24 mouse cellular contexts compared by ENCODE assay signal in the genomic region with DNA sequence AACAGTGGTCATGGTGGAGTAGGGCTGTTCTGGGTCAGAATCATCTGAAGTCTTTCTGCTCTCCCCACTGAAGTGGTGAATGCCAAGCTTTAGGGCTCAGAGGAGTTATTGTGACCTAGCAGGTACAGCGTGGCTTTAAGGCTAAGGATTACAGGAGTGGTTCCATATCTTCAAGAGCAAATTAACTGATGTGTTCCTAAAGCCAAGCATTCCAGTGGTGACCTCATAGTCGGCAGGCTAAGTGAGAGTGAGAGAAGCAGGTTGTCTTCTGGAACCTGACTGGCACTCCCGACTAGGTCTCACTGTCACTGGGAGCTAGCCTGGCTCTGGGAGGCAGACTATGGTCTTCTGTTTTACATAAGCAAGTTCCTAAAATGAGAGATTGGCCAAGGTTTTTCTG.
DNase-seq lines count a peak whose midpoint lies in the region; ATAC-seq and TF ChIP-seq lines count a peak whose summit lies in the region.
"Had no signal": no experiment of that assay in that cellular context is flagged by ENCODE, and none has a peak within 500 bp of the region (broad histone marks: within the 10 kb centered on the region; RNA-seq: fewer than 3 reads in every experiment).

No protein-coding gene starts in this region.

- no peaks in the 10 kb centered on the region for H3K27me3 ChIP-seq in lung, embryonic 14.5 days (ENCODE audit: insufficient read depth, low read length)
- no peaks in the 10 kb centered on the region for H3K27me3 ChIP-seq in lung, embryonic 16.5 days (ENCODE audit: control insufficient read depth, insufficient read depth, low read depth, low read length)
- H3K27me3 ChIP-seq: CH12.LX; embryonic facial prominence, embryonic 12.5 days; forebrain, embryonic 13.5 days; forebrain, embryonic 15.5 days; Patski had no signal

- no peaks in the 10 kb centered on the region for H3K36me3 ChIP-seq in lung, embryonic 14.5 days (ENCODE audit: insufficient read depth)
- no peaks in the 10 kb centered on the region for H3K36me3 ChIP-seq in lung, embryonic 16.5 days (ENCODE audit: control insufficient read depth, insufficient read depth, low read length)
- H3K36me3 ChIP-seq: embryonic facial prominence, embryonic 10.5 days; embryonic facial prominence, embryonic 12.5 days; forebrain, embryonic 15.5 days; G1E had no signal

- no peak overlapping the region for H3K4me3 ChIP-seq in lung, embryonic 14.5 days (ENCODE audit: low read depth, low read length)
- H3K4me3 ChIP-seq in lung, embryonic 16.5 days (ENCODE audit: low read length), result no peak overlapping the region
- H3K4me3 ChIP-seq: embryonic facial prominence, embryonic 10.5 days; embryonic facial prominence, embryonic 12.5 days; forebrain, embryonic 13.5 days; forebrain, embryonic 15.5 days had no signal

- H3K27ac ChIP-seq in lung, embryonic 14.5 days (ENCODE audit: low read depth), result no peak overlapping the region
- 0 out of 2 replicates have a peak overlapping the region, but pooled peaks have one; percentile 12 for H3K27ac ChIP-seq in lung, embryonic 16.5 days (ENCODE audit: low read length)
- H3K27ac ChIP-seq: embryonic facial prominence, embryonic 10.5 days; embryonic facial prominence, embryonic 12.5 days; forebrain, embryonic 13.5 days; forebrain, embryonic 15.5 days had no signal

- H3K4me2 ChIP-seq in lung, embryonic 14.5 days, result no peak overlapping the region
- no peak overlapping the region for H3K4me2 ChIP-seq in lung, embryonic 16.5 days (ENCODE audit: low read depth, low read length)
- H3K4me2 ChIP-seq: embryonic facial prominence, embryonic 12.5 days; forebrain, embryonic 13.5 days; forebrain, embryonic 15.5 days had no signal

- no peak overlapping the region for H3K9ac ChIP-seq in lung, embryonic 14.5 days
- no peak overlapping the region for H3K9ac ChIP-seq in lung, embryonic 16.5 days (ENCODE audit: low read length)
- H3K9ac ChIP-seq: embryonic facial prominence, embryonic 12.5 days; forebrain, embryonic 13.5 days; forebrain, embryonic 15.5 days had no signal

- no peaks in the 10 kb centered on the region for H3K9me3 ChIP-seq in lung, embryonic 14.5 days (ENCODE audit: low read depth, low read length)
- no peaks in the 10 kb centered on the region for H3K9me3 ChIP-seq in lung, embryonic 16.5 days (ENCODE audit: control insufficient read depth, low read length)
- H3K9me3 ChIP-seq: embryonic facial prominence, embryonic 12.5 days; forebrain, embryonic 13.5 days; forebrain, embryonic 15.5 days; G1E had no signal

- TF ChIP-seq CTCF in lung, embryonic 14.5 days (IDR thresholded peaks at IDR 0.05; ENCODE audit: low read depth), result no peak

- peak; percentile 54 for DNase-seq in heart, adult 11 months
- DNase-seq in heart, adult 8-10 months (ENCODE audit: low spot score), result no peak
- DNase-seq in lung, embryonic 14.5 days, result no peak
- no peak for DNase-seq in lung, postnatal 4 days
- DNase-seq in lung, postnatal 36 days, result no peak
- DNase-seq: adrenal gland, adult 8-10 months; adrenal gland, postnatal 14 days; adrenal gland, postnatal 36 days; B cell, adult 2 months; cerebellum, adult 11-12 months; cerebellum, adult 2 months; cerebellum, adult 9-10 months; cerebellum, postnatal 10 days; cerebellum, postnatal 25 days had no signal

- H3K4me1 ChIP-seq in lung, embryonic 14.5 days (ENCODE audit: insufficient read depth), result no peaks in the 10 kb centered on the region
- H3K4me1 ChIP-seq in lung, embryonic 16.5 days (replicated peaks; ENCODE audit: control insufficient read depth, insufficient read depth, low read length), result peaks cover 5% of the 10 kb centered on the region
- H3K4me1 ChIP-seq: embryonic facial prominence, embryonic 12.5 days; forebrain, embryonic 13.5 days; forebrain, embryonic 15.5 days had no signal

- peak; percentile 49; the same call in 1 of the 2 replicates for ATAC-seq in lung, embryonic 14.5 days (ENCODE audit: insufficient read depth)
- ATAC-seq in lung, embryonic 16.5 days (ENCODE audit: low read depth), result peak; percentile 37; the same call in 1 of the 2 replicates
- ATAC-seq: activated CD4-positive, CD25-positive, alpha-beta regulatory T cell, adult 4 months; CD4-positive, CD25-positive, alpha-beta regulatory T cell, adult 4 months; forebrain, embryonic 13.5 days; forebrain, embryonic 15.5 days; Patski had no signal

- WGBS in lung, embryonic 14.5 days, result 51% methylated on average over 3 of the region's 3 CpGs
- 44% methylated on average over 3 of the region's 3 CpGs for WGBS in lung, embryonic 16.5 days
